Mouse (Mus musculus) myocyte (in vitro differentiated cells): ENCODE measurements around the gene Ncapg2.

ENCODE experiments used
- CEBPB ChIP-seq: IDR thresholded peaks from 2 replicates; pipeline ENCODE4 v1.6.1; 2011; ENCODE audit warnings: mild to moderate bottlenecking, moderate library complexity; ENCODE audit not compliant: poor library complexity, insufficient read depth, severe bottlenecking
- E2F4 ChIP-seq: IDR thresholded peaks from one replicate; pipeline ENCODE4 v1.6.1; 2011; ENCODE audit warnings: mild to moderate bottlenecking, control low read depth, moderate library complexity; ENCODE audit not compliant: insufficient read depth
- MAX ChIP-seq: IDR thresholded peaks from one replicate; pipeline ENCODE4 v1.6.1; 2011; ENCODE audit warnings: low read depth, mild to moderate bottlenecking, control low read depth
- MYOG ChIP-seq, 3 experiments: IDR thresholded peaks; one replicate each; pipeline ENCODE4 v1.6.1; 2011; ENCODE audit warnings: control low read depth in 2 of 3, low read depth in 2 of 3, mild to moderate bottlenecking in 2 of 3; ENCODE audit not compliant: insufficient read length in 2 of 3, control insufficient read depth in 1 of 3, insufficient read depth in 1 of 3
- POLR2A ChIP-seq: IDR thresholded peaks from one replicate; pipeline ENCODE4 v1.6.1; 2011; ENCODE audit warnings: low read depth, mild to moderate bottlenecking, control low read depth, moderate library complexity; ENCODE audit not compliant: insufficient read length
- POLR2AphosphoS2 ChIP-seq: IDR thresholded peaks from one replicate; pipeline ENCODE4 v1.6.1; 2011; ENCODE audit warnings: low read depth, control low read depth; ENCODE audit not compliant: insufficient read length
- REST ChIP-seq: IDR thresholded peaks from one replicate; pipeline ENCODE4 v1.6.1; 2011; ENCODE audit warnings: mild to moderate bottlenecking, control low read depth, moderate library complexity; ENCODE audit not compliant: insufficient read depth, insufficient read length
- TCF12 ChIP-seq: IDR thresholded peaks from one replicate; pipeline ENCODE4 v1.6.1; 2011; ENCODE audit warnings: mild to moderate bottlenecking, control low read depth; ENCODE audit not compliant: poor library complexity, insufficient read depth, severe bottlenecking
- USF1 ChIP-seq: IDR thresholded peaks from one replicate; pipeline ENCODE4 v1.6.1; 2011; ENCODE audit warnings: low read depth, mild to moderate bottlenecking, control low read depth, moderate library complexity

- TF ChIP-seq MAX (no peak), CEBPB (no peak), USF1 (no peak), POLR2A (no peak), MYOG (IDR thresholded peaks at IDR 0.05; ENCODE audit: control insufficient read depth in 1 of 3, insufficient read depth in 1 of 3, insufficient read length in 2 of 3, low read depth in 2 of 3) (no peak), REST (no peak), TCF12 (no peak), POLR2AphosphoS2 (no peak), E2F4 (no peak)
Observed at GRCm38 (mm10) chr12:116435232-116435631, 30.0 kb downstream of the Ncapg2 start.
